Mouse (Mus musculus) forebrain, embryonic 14.5 days (tissue): Measurements from ENCODE around the gene Nup210l. TPM values are rescaled to one million over a fixed set of nuclear protein-coding genes. Genes with fewer than 3 reads are reported as not detected.

Experiments
- ATAC-seq: fragments of 200-750 bp; cut with Nextera tagmentation; 2 replicates; pipeline ENCODE4 v1.8.0; 2017; ENCODE audit warnings: mild to moderate bottlenecking, moderate library complexity
- DNase-seq: peaks from one replicate; pipeline ENCODE4 v3.0.0-alpha.2; 2015; ENCODE audit warnings: low spot score
- H3K27ac ChIP-seq: fragments of 300-500 bp; sonication (generic); 2 replicates; pipeline ENCODE4 v1.5.1; 2014; ENCODE audit warnings: low read depth, mild to moderate bottlenecking, control low read depth, low read length, moderate library complexity
- H3K27me3 ChIP-seq: fragments of 300-500 bp; sonication (generic); replicated peaks from 2 replicates; pipeline ENCODE4 v1.6.1; 2014; ENCODE audit warnings: low read length, control low read depth, mixed read lengths; ENCODE audit not compliant: control insufficient read depth, insufficient read depth
- H3K36me3 ChIP-seq: fragments of 300-500 bp; sonication (generic); 2 replicates; pipeline ENCODE4 v1.6.1; 2014; ENCODE audit warnings: low read length, control low read depth; ENCODE audit not compliant: control insufficient read depth, insufficient read depth
- H3K4me1 ChIP-seq: fragments of 300-500 bp; sonication (generic); 2 replicates; pipeline ENCODE4 v1.6.1; 2014; ENCODE audit warnings: antibody characterized with exemption, low read length, control low read depth; ENCODE audit not compliant: control insufficient read depth, insufficient read depth
- H3K4me2 ChIP-seq: fragments of 300-500 bp; sonication (generic); 2 replicates; pipeline ENCODE4 v1.6.1; 2014; ENCODE audit warnings: mild to moderate bottlenecking, control low read depth, low read length
- H3K4me3 ChIP-seq: fragments of 300-500 bp; sonication (generic); 2 replicates; pipeline ENCODE4 v1.5.1; 2014; ENCODE audit warnings: low read depth, low read length, control low read depth
- H3K9ac ChIP-seq: fragments of 300-500 bp; sonication (generic); 2 replicates; pipeline ENCODE4 v1.6.1; 2014; ENCODE audit warnings: mild to moderate bottlenecking, low read length, control low read depth, moderate library complexity
- H3K9me3 ChIP-seq: fragments of 300-500 bp; sonication (generic); replicated peaks from 2 replicates; pipeline ENCODE4 v1.6.1; 2016; ENCODE audit warnings: low read length, control low read depth, mixed read lengths; ENCODE audit not compliant: control insufficient read depth
- WGBS: fragments of 180-500 bp; shearing (Covaris S2); extraction: QIAGEN DNeasy Blood & Tissue Kit; methylation state at CpG from one replicate; pipeline ENCODE4 v1.1.7; 2014; 5-methylcytosine and 5-hydroxymethylcytosine counted together
- polyA plus RNA-seq: library from polyadenylated mRNA; unstranded; fragments of >200 nt; fragmentation: Nextera tagmentation; extraction: Ambion mirVana; gene quantifications from 2 replicates; pipeline ENCODE4 v1.2.1, GENCODE M21; 2014

The Nup210l gene
- polyA plus RNA-seq, 1 experiment from 2014 or later: 0.30 TPM

DNA sequence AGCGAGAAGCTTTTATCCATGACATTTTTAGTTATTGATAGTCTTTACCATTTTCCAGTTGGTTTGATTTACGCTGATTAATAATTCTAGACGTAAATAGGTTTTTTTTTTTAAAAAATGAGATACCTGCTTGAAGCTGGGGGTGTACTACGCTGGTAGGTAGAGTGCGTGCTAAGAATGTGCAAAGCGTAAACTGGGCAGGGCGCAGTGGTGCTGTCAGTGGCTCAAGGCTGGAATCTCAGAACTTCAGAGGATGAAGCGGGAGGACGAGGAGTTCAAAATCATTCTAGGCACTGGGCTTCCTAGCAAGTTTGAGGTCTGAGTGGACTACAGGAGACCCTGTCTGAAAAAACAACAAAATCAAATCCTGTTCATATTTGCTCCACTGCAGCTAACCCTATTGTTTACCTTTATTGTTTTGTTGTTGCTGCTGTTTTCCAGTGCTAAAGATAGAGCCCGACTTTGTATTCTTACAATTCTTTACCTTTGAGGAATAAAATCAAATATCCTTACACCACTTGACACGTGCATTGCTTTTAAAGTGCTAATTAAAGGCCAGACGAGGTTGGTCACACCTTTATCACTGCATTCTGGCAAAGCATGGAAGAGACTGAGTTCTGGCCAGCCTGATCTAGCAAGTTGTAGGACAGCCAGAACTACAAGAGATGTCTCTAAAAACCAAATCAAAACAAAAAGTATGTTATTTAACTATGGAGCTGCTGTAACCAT is 110.2 kb downstream of the Nup210l start:
- WGBS: 11% methylated on average over 12 of the region's 12 CpGs

DNA sequence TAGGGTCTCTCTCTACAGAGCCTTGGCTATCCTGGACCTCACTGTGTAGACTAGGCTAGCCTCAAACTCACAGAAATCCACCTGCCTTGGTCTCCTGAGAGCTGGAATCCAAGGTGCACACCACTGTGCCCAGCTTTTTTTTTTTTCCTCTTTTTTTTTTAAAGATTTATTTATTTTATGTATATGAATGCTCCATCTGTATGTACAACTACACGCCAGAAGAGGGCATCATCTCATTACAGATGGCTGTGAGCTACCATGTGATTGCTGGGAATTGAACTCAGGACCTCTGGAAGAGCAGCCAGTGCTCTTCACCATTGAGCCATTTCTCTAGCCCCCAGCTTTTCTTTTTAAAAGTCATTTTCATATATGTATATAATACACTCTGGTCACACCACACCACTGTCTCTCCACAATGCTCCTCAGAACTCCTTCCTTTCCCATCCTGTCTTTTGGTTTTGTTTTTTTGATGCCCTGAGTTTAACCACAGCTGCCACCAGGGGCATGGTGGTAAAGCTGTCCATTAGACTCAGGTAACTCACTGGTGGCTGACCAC is 112.0 kb downstream of the Nup210l start:
- no peak overlapping the region for H3K4me3 ChIP-seq
- DNase-seq: no peak

More for the DNA sequence above, 110.2 kb downstream of the Nup210l start:
- peak; percentile 24 for DNase-seq
- Histone ChIP-seq H3K27me3 (no peaks in the 10 kb centered on the region), H3K4me2 (peak overlapping the region; percentile 76), H3K36me3 (peaks cover 35% of the 10 kb centered on the region), H3K27ac (peak overlapping the region; percentile 71), H3K9me3 (no peaks in the 10 kb centered on the region), H3K4me1 (peaks cover 18% of the 10 kb centered on the region), H3K4me3 (peak overlapping the region; percentile 81), H3K9ac (peak overlapping the region; percentile 54)
- ATAC-seq: peak; percentile 40; the same call in 1 of the 2 replicates

DNA sequence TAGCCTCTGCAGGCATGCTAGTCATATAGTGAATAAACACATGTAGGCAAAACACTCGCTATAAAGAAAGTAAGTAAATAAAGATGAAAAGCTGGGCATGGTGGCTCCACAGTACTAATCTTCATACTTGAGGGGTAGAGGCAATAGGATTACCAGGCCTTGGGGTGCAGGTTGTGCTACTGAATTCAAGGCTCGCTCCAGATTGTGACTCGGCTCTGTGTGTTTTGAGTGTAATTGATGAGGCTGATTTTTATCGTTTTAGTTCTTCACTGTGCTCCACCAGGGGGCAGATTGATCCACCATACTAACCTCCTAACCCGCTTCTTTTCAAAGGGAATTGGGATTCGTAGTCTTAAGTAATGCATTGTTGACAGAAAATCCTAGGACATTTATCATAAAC is 116.2 kb downstream of the Nup210l start:
- H3K27ac ChIP-seq: peak overlapping the region; percentile 44; the same call in 1 of the 2 replicates
- ATAC-seq (peak; percentile 68), DNase-seq (peak; percentile 83)
- H3K27me3 ChIP-seq: no peaks in the 10 kb centered on the region
- peak overlapping the region; percentile 61; the same call in 1 of the 2 replicates for H3K9ac ChIP-seq
- no peaks in the 10 kb centered on the region for H3K9me3 ChIP-seq
- peaks cover 8% of the 10 kb centered on the region for H3K4me1 ChIP-seq
- 12% methylated on average over 6 of the region's 6 CpGs for WGBS
- H3K4me3 ChIP-seq: peak overlapping the region; percentile 40
- H3K36me3 ChIP-seq: no peaks in the 10 kb centered on the region
- H3K4me2 ChIP-seq: peak overlapping the region; percentile 82

More for the DNA sequence above, 112.0 kb downstream of the Nup210l start:
- Histone ChIP-seq H3K27ac (no peak overlapping the region), H3K9ac (no peak overlapping the region), H3K4me2 (no peak overlapping the region), H3K27me3 (no peaks in the 10 kb centered on the region), H3K9me3 (no peaks in the 10 kb centered on the region), H3K36me3 (peaks cover 17% of the 10 kb centered on the region), H3K4me1 (peaks cover 24% of the 10 kb centered on the region)
- no peak for ATAC-seq
- WGBS: 48% methylated on average over 1 of the region's 1 CpGs

DNA sequence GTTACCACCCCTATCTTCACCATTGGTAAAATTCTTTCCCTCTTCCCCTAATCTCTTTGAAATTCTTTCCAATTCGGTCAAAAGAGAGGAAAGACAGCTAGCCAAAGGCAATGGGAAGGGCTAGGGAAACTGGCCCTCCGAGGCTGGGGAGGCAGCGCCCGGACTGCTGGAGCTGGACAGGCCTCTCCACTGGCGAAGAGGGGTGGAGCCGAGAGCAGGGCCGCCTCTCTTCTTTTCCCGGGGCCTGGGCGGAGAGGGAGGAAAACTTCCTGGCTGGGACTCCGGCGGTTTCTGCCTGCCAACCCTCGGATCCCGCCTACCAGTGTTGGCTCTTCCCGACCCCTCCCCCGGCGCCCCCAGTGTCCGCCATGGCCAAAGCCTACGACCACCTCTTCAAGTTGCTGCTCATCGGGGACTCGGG is 116.6 kb downstream of the Nup210l start:
- peak; percentile 64 for DNase-seq
- Histone ChIP-seq H3K9me3 (no peaks in the 10 kb centered on the region), H3K27me3 (no peaks in the 10 kb centered on the region), H3K9ac (peak overlapping the region; percentile 61), H3K27ac (peak overlapping the region; percentile 44; the same call in 1 of the 2 replicates), H3K36me3 (no peaks in the 10 kb centered on the region), H3K4me2 (peak overlapping the region; percentile 82), H3K4me3 (peak overlapping the region; percentile 40), H3K4me1 (peaks cover 8% of the 10 kb centered on the region)
- ATAC-seq: peak; percentile 84
- 0% methylated on average over 16 of the region's 20 CpGs for WGBS

DNA sequence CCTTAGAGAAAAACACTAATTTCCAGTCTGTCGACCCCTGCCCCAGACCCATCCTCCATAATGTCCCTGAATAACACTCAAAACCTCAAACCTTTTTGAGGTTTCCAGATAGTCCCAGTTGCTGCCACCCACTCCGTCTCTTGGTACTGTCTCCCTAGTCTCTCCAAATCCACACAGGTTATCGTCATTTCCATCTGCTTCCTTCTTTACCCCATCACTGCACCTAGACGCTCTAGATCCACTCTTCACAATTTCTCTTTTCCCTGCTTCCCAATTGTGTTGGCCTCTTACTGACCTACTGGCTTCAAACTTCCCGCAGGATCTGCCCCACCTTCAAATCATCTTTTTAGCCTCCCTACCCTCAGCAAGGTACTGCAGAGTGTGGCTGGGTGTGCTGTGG is 117.2 kb downstream of the Nup210l start:
- Histone ChIP-seq H3K4me2 (peak overlapping the region; percentile 82), H3K27ac (no peak overlapping the region), H3K27me3 (no peaks in the 10 kb centered on the region), H3K9ac (peak overlapping the region; percentile 61), H3K4me3 (peak overlapping the region; percentile 40), H3K4me1 (peaks cover 8% of the 10 kb centered on the region), H3K9me3 (no peaks in the 10 kb centered on the region), H3K36me3 (no peaks in the 10 kb centered on the region)
- DNase-seq (no peak), ATAC-seq (no peak)
- WGBS: 25% methylated on average over 5 of the region's 5 CpGs

DNA sequence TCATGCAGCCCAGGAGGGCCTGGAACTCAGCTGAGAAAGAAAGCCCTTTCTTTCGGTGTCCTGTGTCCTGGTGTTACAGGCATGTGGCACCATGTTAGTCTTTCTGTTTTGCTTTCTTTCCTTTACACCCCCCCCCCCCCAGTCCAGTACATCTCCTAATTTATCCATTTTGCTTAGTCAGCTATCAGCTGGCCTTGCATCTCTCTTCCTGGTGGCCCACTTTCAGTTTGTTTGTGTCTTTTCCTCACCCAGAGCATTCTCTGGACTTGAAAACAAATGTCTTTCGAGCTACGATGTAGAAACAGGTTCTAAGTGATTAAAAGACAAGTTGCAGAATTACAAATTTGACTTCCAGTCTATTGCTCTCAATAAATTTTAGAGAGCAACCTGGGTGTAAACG is 118.5 kb downstream of the Nup210l start:
- H3K4me2 ChIP-seq: no peak overlapping the region
- H3K27ac ChIP-seq: no peak overlapping the region
- DNase-seq: no peak
- no peak for ATAC-seq
- WGBS: 87% methylated on average over 4 of the region's 4 CpGs
- H3K4me1 ChIP-seq: peaks cover 8% of the 10 kb centered on the region
- no peak overlapping the region for H3K4me3 ChIP-seq
- no peak overlapping the region for H3K9ac ChIP-seq
- H3K9me3 ChIP-seq: no peaks in the 10 kb centered on the region
- H3K27me3 ChIP-seq: no peaks in the 10 kb centered on the region
- no peaks in the 10 kb centered on the region for H3K36me3 ChIP-seq

DNA sequence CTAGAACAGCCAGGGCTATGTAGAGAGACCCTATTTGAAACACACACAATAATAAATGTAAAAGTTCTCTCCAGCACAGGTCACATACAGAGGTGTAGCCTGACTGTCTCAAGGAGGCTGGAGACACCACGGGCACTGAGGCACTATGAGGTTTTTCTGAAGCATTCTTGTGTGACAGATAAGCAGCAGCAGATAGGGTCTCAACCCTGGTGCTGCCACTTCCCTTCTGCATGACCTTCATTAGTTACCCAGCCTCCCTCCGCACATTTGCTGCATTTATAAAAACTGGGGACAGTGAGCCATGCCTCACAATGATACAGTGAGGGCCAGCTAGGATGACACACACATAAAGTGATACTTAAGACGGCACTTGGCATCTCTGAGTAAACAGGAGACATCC is 119.0 kb downstream of the Nup210l start:
- H3K4me3 ChIP-seq: no peak overlapping the region
- 90% methylated on average over 3 of the region's 3 CpGs for WGBS
- DNase-seq (no peak), ATAC-seq (no peak)
- H3K27ac ChIP-seq: no peak overlapping the region
- no peaks in the 10 kb centered on the region for H3K36me3 ChIP-seq
- H3K4me2 ChIP-seq: no peak overlapping the region
- H3K4me1 ChIP-seq: peaks cover 8% of the 10 kb centered on the region
- no peaks in the 10 kb centered on the region for H3K27me3 ChIP-seq
- H3K9me3 ChIP-seq: no peaks in the 10 kb centered on the region
- no peak overlapping the region for H3K9ac ChIP-seq

DNA sequence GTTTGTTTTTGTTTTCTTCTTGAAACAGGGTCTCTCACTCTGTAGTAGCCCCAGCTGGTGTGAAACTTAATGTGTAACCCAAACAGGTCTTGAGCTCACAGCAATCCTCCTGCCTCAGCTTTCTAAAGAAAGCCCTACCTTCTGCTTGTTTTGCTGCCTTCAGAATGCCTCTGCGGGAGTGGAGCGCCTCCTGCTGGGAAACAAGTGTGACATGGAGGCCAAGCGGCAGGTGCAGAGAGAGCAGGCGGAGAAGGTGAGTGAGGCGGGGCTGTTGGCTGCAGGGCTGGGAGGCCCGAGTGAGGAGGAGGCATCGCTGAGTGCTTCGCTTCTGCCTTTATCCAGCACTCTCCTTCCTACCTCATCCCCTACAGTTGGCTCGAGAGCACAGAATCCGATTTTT is 120.4 kb downstream of the Nup210l start:
- H3K27me3 ChIP-seq: no peaks in the 10 kb centered on the region
- H3K4me3 ChIP-seq: no peak overlapping the region
- H3K36me3 ChIP-seq: no peaks in the 10 kb centered on the region
- WGBS: 75% methylated on average over 10 of the region's 10 CpGs
- peaks cover 8% of the 10 kb centered on the region for H3K4me1 ChIP-seq
- H3K9ac ChIP-seq: no peak overlapping the region
- DNase-seq (no peak), ATAC-seq (no peak)
- H3K27ac ChIP-seq: no peak overlapping the region
- no peaks in the 10 kb centered on the region for H3K9me3 ChIP-seq
- H3K4me2 ChIP-seq: no peak overlapping the region

DNA sequence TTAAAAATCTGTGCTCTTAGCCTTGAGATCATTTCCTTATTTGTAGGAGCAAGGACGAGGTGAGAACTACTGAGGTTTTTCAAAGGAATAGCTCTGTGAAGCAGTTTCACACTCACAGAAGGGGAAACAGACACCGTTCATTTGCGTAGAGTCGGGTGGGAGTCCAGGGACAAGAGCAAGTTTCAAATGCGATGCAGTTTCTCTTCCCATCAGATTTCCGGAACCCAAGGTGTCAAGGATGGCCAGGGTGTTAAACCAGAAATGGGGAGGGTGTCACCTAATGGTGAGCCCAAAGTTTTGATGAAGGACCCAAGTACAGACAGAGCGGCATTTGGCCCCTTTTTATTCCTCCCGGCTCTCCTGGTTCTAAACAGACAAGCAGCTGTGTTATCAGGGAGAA is 127.1 kb downstream of the Nup210l start:
- Histone ChIP-seq H3K4me1 (0 out of 2 replicates have a peak, but pooled peaks cover 5% of the 10 kb centered on the region), H3K4me2 (peak overlapping the region; percentile 86), H3K27me3 (no peaks in the 10 kb centered on the region), H3K9me3 (no peaks in the 10 kb centered on the region), H3K36me3 (peaks cover 22% of the 10 kb centered on the region), H3K9ac (peak overlapping the region; percentile 83), H3K4me3 (peak overlapping the region; percentile 85), H3K27ac (0 out of 2 replicates have a peak overlapping the region, but pooled peaks have one; percentile 90)
- WGBS: 18% methylated on average over 8 of the region's 8 CpGs
- ATAC-seq (no peak), DNase-seq (no peak)
